Mouse (Mus musculus): Measurements from ENCODE around the gene Cand1.

DNA sequence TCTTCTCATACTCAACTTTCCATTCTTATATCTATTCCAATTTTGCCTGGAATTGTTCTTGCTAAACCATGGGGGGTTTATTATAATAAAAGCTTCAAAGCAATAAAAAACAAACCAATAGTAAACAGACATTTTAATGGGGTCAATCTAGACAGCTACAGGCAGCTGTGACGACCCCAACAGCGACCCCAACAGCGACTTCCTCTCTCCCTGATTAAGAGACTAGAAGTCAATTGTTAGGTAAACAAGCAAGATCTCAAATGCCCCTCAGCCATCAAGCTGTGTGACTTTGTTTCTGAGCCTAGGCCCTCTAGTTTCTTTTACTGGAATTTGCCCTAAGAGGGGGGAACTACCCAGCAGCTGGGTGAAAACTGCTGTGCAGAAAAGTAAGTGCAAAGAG is 72.0 kb downstream of the Cand1 start:
- TF ChIP-seq CTCF (IDR thresholded peaks at IDR 0.05; ENCODE audit: extremely low read depth, insufficient read length, insufficient replicate concordance, low read depth, low read length), result no peak
- TF ChIP-seq POLR2A (IDR thresholded peaks at IDR 0.05; ENCODE audit: low read depth, low read length), result no peak

Measured in small intestine, adult 2 months (tissue).